Mouse (Mus musculus) cerebellum, adult 9-10 months (tissue): ENCODE measurements around the gene Kif16b.
"Not testable (repeated sequence)": the region's sequence is repeated elsewhere in the genome, so short reads cannot be mapped to it uniquely, and the experiment has no call there.

ENCODE experiments used
- DNase-seq: peaks from one replicate; pipeline ENCODE4 v3.0.0; 2022

Gene Kif16b

GRCm38 (mm10) chr2:142589403-142590283, 311.7 kb downstream of the Kif16b start:
- no peak for DNase-seq

- no peak for DNase-seq
These were observed 315.5 kb downstream of the Kif16b start for GRCm38 (mm10) chr2:142585845-142586244.

- DNase-seq = no peak
These were observed 316.2 kb downstream of the Kif16b start for GRCm38 (mm10) chr2:142584851-142585737.

DNA sequence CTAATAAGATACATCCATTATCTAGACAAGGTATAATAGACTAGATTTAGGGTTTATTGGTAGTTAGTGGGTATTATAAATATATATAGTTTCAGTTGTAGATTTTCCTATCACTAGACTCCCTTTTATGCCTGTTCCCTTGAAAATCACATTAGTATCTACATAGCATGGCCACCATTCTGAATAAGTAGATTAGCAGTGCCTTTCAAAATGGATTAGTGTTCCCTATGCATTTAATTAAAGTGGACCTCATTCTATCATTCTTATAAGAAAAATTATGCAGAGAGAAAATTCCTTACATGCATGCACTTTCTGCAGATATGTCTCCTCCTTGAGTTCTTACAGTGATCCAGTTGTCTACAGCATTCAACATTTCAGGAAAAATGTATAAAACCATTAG, 320.9 kb downstream of the Kif16b start:
- no peak for DNase-seq

GRCm38 (mm10) chr2:142577414-142577813, 323.9 kb downstream of the Kif16b start:
- DNase-seq = not testable (repeated sequence)

- no peak for DNase-seq
These were observed 331.6 kb downstream of the Kif16b start for GRCm38 (mm10) chr2:142569771-142570170.
